Mouse (Mus musculus) fibroblast of lung, adult 2 months (primary cell): ENCODE results near the gene Btg3.

ENCODE experiments used
- DNase-seq: peaks from one replicate; pipeline ENCODE4 v3.0.0-alpha.2; 2011; ENCODE audit warnings: low read depth

Gene Btg3

GRCm38 (mm10) chr16:78301183-78301830, 75.7 kb downstream of the Btg3 start, which contains the start of gene Cxadr:
TSS of gene Cxadr (plus strand) at chr16:78301489.
- DNase-seq = no peak

- DNase-seq = no peak
These were observed 80.9 kb downstream of the Btg3 start for GRCm38 (mm10) chr16:78296114-78296513.

GRCm38 (mm10) chr16:78295601-78296000, 81.4 kb downstream of the Btg3 start:
- DNase-seq = no peak

- no peak for DNase-seq
These were observed 82.3 kb downstream of the Btg3 start for GRCm38 (mm10) chr16:78294606-78295275.

- DNase-seq = no peak
These were observed 82.9 kb downstream of the Btg3 start for GRCm38 (mm10) chr16:78294051-78294450.

GRCm38 (mm10) chr16:78283231-78283630, 93.8 kb downstream of the Btg3 start:
- no peak for DNase-seq
